Mouse (Mus musculus): ENCODE measurements around the gene Pidd1.

DNA sequence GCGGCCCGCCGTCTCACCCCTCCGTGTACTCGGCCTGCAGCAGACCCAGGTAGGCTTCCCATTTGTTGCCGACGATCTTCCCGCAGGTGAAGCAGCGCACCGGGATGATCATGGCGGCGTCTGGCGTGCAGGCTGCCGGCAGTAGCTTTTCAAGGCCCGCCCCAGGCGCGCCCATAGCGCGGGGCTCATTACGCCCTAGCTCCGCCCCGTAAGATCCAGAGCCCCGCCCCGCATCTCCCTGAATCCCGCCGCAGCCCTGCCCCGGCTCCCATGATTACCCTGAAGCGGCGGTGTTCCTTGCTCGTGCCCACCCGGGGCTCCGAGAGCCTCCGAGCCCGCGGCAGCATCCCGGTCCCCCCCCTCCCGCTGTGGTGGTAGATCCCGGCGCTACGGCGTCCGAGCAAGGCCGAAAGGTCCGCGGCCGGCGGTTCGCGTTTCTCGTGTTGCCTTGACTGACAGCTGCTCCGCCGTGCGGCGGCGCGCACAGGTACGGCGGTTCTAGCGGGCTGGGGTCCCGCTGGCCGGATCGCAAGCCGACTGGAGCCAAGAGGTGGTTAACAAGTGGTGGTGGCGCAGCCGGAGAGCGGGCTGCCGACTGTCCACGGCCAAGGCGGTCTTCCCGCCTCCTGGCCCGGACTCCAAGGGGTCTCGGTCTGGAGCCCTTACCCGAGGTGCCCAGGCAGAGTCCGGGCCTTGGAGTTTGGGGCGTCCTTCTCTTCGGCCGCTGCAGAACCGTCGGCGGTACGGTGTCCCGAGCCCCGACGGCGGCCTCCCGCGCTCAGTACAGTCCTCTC is 31.4 kb upstream of the Pidd1 start, which contains the start of the genes Polr2l and Tspan4:
- TF ChIP-seq CTCF (IDR thresholded peaks at IDR 0.05; ENCODE audit: low read depth, low read length): no peak
- peak; percentile 40 for TF ChIP-seq POLR2A (IDR thresholded peaks at IDR 0.05; ENCODE audit: insufficient read depth, low read length)
- TF ChIP-seq EP300 (IDR thresholded peaks at IDR 0.05; ENCODE audit: insufficient read depth, low read depth, low read length): 0 out of 2 replicates have a peak, but pooled peaks have one; percentile 12
